Mouse (Mus musculus) spleen, adult 18-20 months (tissue): ENCODE results near the gene Fut9.

Experiments used
- DNase-seq, 2 experiments: peaks; one replicate each; pipeline ENCODE4 v3.0.0; 2022; ENCODE audit warnings: mixed read lengths in 2 of 2

Fut9 gene

DNA sequence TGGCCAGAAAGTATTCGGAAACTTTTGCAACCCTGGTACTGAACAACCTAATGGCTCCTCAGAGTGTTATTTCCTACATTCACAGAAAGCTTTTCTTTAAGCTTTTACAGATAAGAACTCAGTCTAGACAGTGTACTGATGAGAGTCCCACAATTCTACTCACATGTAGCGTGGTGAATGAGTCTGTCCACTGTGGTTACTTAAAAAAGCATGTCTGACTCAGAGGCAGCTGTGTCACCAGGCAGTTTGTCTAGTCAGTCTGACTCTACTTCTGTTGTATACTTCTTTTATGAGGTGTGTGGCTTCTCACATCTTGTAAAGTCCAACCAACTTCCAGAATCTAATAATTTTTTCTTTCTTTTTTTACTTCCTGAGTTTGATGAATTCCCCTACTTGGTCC, 154.5 kb downstream of the Fut9 start:
- DNase-seq: no peak

DNA sequence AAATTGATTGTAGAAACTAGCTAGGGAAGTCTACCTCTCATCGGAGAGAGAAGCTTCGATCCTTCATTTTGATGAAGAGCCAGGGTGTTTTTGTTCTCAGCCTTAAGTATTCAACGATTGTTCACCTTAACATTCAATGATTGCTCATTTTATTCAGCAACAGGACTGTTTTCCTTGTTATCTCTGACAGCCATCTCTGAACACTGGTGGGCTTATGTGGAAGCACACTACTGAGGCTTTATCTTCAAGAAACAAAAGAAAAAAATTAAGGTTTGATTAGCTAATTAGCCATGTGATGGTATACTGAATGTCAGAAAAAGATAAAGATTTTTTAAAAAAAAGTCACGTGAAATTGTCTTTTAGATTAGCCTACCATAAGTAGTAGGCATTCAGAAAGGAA, 158.1 kb downstream of the Fut9 start:
- DNase-seq: no peak

DNA sequence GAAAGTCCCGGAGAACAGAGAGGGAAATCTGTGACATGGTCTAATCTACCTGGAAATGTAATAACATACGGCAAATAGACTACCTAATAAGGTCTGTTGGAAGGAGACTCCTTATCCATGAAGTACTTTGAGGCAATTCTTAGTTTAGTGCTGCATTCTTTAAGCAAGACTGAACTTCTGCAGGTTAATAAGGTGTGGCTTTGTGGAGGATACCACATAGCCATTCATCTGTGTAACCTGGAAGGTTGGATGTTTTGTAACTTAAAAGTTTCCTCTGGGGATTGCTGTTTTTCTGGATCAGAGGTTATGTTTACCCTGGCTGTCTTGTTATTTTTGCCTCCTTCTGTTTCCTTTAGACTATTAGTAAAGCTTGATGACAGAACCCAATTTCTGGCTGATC, 166.8 kb downstream of the Fut9 start:
- no peak for DNase-seq

DNA sequence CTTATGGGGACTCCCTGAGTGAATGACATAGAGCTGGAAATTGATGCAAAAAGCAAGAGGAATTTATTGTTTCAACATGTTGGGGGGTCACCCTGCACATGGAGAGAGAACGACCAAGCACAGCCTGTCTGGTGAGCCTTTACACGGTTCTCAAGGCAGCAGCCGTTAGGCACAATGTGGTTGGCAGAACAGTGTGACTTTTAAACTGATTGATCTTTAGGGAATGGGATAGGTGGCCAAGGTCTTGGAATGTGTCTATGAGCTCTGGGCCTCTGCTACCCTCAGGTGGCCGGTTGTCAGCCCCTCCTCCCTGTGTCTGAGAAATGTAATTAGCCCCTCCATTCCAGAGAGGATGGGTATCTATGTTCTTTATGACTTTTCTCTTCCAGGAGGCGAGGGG, 171.9 kb downstream of the Fut9 start:
- DNase-seq: no peak

DNA sequence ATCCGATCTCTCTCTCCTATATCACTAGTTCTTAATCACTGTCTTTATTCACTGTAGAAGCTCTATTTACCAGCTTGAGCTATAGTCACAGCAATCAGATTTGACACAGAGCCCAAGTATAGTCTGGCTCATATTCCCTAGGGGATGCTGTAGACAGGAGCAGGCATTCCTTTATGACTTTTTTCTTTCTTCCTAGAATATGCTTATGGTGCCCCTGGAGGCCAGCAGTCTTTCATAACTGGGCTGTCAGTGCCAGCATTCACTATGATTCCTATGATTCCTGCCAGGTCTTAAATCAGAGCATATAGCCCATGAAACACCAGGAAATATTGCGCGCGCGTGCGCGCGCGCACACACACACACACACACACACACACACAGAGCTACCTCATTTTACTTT, 172.6 kb downstream of the Fut9 start:
- no peak for DNase-seq

DNA sequence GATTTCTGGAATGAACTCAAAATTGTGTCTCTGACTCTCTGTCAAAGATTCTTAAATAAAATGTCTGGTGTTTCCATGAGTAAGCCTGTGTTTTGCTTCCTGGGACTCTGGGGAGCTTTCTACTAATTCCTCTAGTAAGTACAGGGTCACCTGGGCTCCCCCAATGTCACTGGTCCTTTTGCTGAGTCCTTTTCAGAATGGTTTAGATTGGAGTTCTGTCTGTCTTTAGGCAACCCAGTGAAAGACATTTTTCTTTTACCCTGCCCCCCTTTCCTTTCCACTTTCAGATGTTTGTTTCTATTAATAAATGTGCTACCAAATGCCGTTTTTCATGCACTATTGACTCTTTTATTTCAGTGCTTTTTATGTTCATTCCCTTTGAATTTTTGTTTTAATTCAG, 173.0 kb downstream of the Fut9 start:
- DNase-seq: no peak

DNA sequence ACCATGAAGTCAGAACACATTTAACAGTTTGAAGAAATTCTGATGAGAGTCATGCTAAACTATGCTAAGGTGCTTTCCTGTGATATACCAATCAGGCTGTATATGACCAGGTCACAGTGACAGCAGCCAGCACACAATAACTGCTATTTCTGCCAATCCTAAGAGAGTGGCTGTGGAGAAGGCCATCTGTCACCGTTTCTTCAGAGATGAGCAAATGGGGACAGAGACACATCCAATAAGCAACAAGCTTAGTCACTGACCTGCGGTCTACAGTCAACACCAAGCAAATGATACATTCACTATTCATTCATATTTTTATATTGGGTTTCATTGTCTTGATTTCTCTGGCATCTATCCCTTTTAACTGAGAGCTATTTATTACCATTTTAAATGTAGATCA, 176.9 kb downstream of the Fut9 start:
- no peak for DNase-seq

DNA sequence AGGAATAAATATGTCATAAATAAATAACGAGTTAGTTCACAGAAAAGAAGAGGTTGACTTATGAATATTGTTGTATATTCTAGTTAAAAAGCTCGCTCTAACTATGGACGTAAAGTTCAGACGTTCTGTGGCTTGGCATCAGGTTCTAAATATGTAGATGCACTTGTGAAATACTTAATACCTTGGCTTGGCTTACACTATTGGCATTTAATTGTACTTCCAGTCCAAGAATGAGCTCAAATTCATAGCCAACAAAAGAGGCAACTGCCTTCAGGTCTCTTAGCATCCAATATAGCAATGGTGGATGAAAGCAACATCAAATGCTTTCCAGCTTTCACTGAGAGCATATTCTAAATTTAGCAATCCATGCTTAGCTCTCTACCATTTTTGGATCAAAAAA, 182.7 kb downstream of the Fut9 start:
- no peak for DNase-seq

DNA sequence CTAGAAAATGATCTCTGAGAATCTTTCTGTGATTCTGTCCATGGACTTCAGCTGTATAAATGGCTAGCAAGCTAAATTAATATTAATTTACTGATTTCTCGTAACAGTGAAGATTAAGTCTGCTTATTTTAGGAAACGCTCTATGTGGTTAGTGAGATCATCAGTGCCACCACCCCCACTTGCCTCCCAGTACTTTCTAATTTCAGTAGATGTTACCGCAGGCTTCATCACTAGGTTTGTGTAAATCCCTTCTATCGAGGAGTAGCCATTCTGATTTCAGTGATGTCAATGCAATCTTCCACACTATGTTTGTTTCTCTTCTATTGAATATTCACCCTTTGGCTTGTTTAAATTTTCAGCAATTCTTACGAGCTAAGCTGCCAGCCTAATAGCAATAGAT, 186.6 kb downstream of the Fut9 start:
- no peak for DNase-seq

DNA sequence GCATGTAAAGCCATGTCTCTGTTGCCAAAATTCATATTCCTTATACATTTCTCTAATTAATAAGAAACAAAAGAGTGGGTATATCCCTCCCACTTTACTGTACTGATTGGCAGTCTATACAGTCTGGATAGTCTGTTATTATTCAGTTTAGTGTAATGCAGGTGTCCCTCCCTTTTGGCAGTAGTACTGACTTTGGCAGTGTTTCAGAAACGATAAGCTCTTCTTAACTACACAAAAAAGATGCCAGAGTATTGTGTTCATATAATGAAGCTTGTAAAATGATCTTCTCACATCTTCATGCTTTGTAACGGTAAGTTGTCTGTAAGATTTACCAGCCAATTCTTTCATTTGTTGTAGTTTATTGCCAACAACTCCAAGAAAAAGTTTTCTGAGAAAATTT, 189.6 kb downstream of the Fut9 start:
- DNase-seq: no peak

DNA sequence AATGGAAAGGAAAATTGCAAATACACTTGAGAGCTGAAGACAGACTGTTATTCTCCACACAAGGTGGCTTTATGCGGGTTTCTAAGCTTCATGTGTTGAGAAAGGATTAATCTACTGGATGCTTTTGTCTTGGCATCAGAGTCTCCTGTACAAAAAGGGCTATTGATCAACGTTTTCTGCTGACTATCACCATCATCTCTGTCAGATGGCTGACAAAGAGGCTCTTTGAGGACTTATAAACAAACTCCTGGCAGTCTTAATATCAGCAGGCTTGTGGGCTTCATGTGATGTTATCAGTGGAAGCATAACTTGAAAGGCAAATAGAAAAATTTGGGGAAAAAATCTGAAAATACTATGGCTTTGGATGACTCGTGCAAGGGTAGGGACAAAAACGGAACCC, 206.8 kb downstream of the Fut9 start:
- no peak for DNase-seq
